Mouse (Mus musculus) layer of hippocampus, adult 9-10 months (tissue): Measurements from ENCODE around the gene Tmod2.
"Not testable (repeated sequence)": the region's sequence is repeated elsewhere in the genome, so short reads cannot be mapped to it uniquely, and the experiment has no call there.

Experiments
- DNase-seq: peaks from one replicate; pipeline ENCODE4 v3.0.0; 2022; ENCODE audit warnings: low spot score

The Tmod2 gene

GRCm38 (mm10) chr9:75549010-75549409 is 62.1 kb downstream of the Tmod2 start:
- DNase-seq: no peak

GRCm38 (mm10) chr9:75546885-75547553 is 64.1 kb downstream of the Tmod2 start:
- DNase-seq: no peak

- no peak for DNase-seq
Observed at GRCm38 (mm10) chr9:75545514-75545913, 65.6 kb downstream of the Tmod2 start.

DNA sequence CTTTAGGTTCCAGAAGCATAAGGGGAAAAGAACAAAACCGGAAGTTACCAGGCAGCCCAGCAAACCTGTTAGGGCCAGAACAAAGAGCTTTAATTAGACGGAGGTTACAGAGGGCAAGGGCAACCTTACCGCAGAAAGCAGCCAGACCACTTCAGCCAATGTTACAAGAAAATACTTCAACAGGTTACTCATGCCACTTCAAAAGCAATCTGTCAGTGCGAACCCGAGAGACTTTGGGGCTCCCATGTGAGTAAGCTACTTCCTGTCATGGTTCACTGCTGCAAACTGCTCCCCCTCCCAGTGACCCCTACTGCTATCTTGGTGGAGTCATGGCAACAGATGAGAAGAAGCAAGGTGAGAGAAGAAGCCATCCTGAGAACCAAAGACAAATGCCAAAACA is 69.6 kb downstream of the Tmod2 start:
- DNase-seq: no peak

DNA sequence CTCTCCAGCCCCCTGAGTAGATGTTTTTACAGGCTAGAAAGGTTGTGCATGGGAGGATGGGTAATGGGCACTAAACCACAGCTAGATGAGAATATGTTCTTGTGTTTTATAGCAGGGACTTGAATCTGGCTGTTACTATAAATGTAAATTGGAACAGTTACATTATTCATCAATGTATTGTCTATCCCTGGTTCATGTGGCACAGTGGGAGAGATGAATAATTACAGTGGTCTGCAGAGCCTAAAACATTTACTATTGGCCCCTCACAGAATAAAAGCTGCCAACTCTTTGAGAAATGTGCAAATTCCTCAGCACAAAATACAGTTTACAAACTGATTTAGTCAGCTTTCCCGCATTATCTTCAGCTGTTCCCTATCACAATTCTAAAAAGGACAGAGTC is 74.7 kb downstream of the Tmod2 start:
- no peak for DNase-seq

DNA sequence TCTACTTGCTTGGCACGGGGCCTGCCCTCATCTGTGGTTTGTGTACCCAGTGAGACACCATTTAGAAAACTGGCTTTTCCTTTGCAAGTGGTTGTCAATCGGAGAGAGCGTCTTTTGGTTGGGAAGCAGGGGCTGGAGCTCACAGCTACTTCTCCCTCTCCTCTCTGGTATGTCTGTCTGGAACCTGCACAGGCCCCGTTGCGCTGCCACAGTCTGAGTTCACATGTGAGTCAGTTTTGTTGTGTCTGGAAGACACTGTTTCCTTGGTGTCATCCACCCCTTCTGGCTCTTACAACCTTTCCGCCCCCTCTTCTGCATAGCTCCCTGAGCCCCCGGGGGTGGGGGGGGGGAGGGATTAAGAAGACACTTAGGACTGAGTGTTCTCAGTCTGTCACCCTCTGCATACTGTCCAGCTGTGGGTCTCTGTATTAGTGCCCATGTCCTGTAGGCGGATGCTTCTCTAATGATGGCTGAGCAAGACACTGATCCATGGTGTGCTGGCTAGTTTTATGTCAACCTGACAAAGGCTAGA is 76.6 kb downstream of the Tmod2 start:
- DNase-seq: no peak

DNA sequence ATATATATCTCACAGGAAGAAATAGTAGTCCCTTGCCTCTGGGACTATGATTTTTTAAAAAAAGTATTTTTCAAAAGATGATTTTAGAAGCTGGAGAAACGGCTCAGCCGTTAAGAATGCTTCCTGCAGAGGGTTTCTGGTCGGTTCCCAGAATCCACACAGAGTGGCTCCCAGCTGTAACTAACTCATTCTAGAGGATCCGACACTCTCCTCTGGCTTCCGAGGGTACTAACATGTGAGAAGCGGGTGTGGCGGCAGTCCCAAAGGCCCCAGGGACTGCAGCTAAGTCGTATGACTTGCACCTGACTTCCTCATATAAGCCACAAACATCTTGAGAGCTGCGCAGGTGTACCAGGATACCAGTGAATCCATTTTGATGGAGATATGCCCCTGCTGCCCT is 78.1 kb downstream of the Tmod2 start:
- not testable (repeated sequence) for DNase-seq

DNA sequence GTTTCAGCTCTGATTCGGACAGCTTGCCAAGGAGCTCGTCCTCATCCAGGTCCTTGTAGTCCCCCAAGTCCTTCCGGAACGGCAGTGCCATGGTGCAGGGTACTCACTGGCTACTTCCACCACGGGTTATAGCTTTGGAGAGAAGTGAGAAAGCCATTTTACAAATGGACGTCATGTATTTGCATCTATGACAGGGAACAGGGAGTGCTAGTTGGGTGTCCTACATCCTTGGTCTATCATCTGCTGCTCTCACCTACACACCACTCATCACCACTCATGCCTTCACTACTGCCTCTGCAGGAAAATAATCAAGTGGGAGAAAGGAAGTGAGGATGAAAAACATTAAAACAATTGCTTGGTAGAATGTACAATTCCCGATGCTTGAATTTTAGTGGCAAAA is 78.7 kb downstream of the Tmod2 start:
- DNase-seq: no peak

- no peak for DNase-seq
Observed at GRCm38 (mm10) chr9:75529358-75529757, 81.8 kb downstream of the Tmod2 start.

DNA sequence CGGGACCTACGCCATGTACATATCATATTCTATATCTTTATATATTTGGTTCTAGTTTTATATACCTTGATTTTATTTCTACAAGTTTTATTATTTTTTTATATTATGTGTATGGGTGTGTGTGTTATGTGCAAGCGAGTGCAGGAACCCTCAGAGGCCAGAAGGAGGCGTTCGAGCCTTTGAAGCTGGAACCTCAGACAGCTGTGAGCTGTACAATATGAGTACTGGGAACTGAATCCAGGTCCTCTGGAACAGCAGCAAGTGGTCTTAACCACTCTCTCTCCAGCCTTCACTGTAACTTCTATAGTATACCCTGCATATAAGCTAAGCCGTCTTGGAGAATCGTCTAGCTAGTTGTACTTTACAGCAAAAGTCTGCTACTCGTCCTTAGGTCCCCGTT is 83.0 kb downstream of the Tmod2 start:
- DNase-seq: no peak

DNA sequence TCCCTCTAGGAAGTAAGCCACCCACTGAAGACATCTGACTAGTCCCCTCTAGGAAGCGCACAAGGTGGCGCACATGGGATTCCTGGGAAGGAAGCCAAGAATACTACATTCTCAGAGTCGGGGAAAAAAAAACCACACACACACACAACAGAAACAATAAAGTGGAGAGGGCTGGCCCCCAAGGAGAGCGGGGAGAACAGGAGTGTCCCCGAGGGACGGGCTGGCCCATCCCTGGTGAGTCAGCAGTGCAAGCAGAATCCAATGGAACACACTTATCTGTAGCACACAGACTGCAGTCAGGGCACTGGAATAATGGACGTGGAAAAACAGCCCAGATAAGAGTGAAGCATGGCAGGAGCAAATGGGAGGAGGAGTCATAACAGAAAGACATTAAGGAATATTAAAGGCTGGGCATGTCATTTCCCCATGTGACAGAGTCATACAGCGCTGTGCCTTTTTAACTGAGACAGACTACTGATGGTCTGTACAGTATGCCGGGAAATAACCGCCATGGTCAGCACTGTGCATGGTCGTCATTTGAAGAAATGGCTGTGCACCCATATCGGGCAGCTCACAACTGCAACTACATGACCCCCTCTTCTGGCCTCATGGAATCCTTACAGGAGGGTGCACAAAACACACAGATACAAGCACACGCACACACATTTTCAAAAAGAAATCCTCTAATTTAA is 83.6 kb downstream of the Tmod2 start:
- no peak for DNase-seq

DNA sequence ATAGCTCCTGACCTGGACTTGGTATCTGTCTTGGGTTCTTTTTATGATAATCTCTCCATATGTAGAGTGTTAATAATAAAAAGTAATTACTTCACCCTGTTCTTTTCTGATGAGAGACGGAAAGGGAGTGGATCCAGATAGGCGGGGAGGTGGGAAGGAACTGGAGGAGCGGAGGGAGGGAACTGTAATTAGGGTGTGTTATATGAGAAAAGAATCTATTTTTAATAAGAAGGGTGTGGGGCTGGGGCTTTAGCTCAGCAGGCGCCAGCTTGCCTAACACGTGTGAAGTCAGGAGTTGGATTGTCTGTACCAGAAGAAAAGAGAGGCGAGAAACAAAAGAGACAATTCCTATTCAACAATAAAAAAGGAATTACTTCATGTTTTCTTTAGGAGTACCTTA is 87.5 kb downstream of the Tmod2 start:
- no peak for DNase-seq

- DNase-seq: no peak
Observed at GRCm38 (mm10) chr9:75522217-75522616, 88.9 kb downstream of the Tmod2 start.

DNA sequence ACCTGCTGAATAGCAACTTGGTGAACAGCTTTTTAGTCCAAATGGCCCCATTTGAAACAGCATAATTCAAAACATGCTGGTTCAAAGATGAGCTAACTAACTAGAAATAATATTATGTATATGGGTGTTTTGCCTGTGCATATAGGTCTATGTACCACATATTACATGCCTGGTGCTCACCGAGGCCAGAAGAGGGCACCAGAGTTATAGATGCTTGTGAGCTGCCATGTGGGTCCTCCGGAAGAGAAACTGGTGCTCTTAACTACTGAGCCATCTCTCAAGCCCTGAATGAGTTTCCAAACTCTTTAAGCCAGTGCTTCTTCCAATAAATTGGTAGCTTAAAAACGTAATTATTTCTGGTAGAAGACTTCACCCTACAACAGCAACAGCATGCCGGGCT is 89.3 kb downstream of the Tmod2 start:
- no peak for DNase-seq

DNA sequence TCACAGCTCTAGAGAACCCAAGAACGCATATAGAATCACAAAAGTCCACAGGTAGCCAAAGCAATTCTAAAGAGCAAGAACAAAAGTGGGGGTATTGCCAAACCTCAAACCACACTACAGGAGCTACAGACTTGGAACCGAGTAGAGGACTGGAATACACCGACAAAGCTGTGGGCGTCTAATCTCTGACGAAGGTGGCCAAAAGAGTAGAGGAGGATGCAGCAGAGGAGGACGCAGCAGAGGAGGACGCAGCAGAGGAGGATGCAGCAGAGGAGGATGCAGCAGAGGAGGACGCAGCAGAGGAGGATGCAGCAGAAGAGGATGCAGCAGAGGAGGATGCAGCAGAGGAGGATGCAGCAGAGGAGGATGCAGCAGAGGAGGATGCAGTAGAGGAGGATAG is 90.2 kb downstream of the Tmod2 start:
- DNase-seq: no peak

GRCm38 (mm10) chr9:75517751-75518150 is 93.4 kb downstream of the Tmod2 start:
- no peak for DNase-seq
